Mouse (Mus musculus): ENCODE measurements around the gene Ccdc84.

- TF ChIP-seq CTCF (IDR thresholded peaks at IDR 0.05; ENCODE audit: control insufficient read depth, insufficient read depth, low read length): no peak
- TF ChIP-seq POLR2A (IDR thresholded peaks at IDR 0.05; ENCODE audit: borderline replicate concordance, control insufficient read depth, low read depth, low read length): no peak
Observed at GRCm38 (mm10) chr9:44461950-44462349, 43.6 kb upstream of the Ccdc84 start.

Measured in bone marrow, adult 2 months (tissue).